Mouse (Mus musculus): Measurements from ENCODE around the gene E030018B13Rik. TPM values are rescaled to one million over a fixed set of nuclear protein-coding genes. Genes with fewer than 3 reads are reported as not detected.

E030018B13Rik gene
- total RNA-seq (2021), result not detected

- intact Hi-C loops (cut with DNase I), result no loop called here
- DNase-seq (ENCODE audit: extremely low spot score in 1 of 2, low spot score in 2 of 2), result no peak
Measured at GRCm38 (mm10) chr7:63916268-63916907, at the start of gene E030018B13Rik. Gene E030018B13Rik, plus strand, starts transcription at chr7:63916857.

- intact Hi-C loops (cut with DNase I), result no loop called here
- no peak for DNase-seq (ENCODE audit: extremely low spot score in 1 of 2, low spot score in 2 of 2)
Measured at GRCm38 (mm10) chr7:63868356-63868918, 48.2 kb upstream of the E030018B13Rik start.

- no peak for DNase-seq (ENCODE audit: extremely low spot score in 1 of 2, low spot score in 2 of 2)
- intact Hi-C loops (cut with DNase I), result no loop called here
Measured at GRCm38 (mm10) chr7:63871698-63872097, 45.0 kb upstream of the E030018B13Rik start.

GRCm38 (mm10) chr7:63873880-63874279 lies 42.8 kb upstream of the E030018B13Rik start:
- DNase-seq (ENCODE audit: extremely low spot score in 1 of 2, low spot score in 2 of 2), result no peak
- intact Hi-C loops (cut with DNase I), result no loop called here

GRCm38 (mm10) chr7:63875686-63876085 lies 41.0 kb upstream of the E030018B13Rik start:
- intact Hi-C loops (cut with DNase I), result no loop called here
- DNase-seq (ENCODE audit: extremely low spot score in 1 of 2, low spot score in 2 of 2), result no peak

- DNase-seq (ENCODE audit: extremely low spot score in 1 of 2, low spot score in 2 of 2), result no peak
- intact Hi-C loops (cut with DNase I), result no loop called here
Measured at GRCm38 (mm10) chr7:63876640-63877039, 40.0 kb upstream of the E030018B13Rik start.

- no peak for DNase-seq (ENCODE audit: extremely low spot score in 1 of 2, low spot score in 2 of 2)
- intact Hi-C loops (cut with DNase I), result no loop called here
Measured at GRCm38 (mm10) chr7:63877610-63878009, 39.0 kb upstream of the E030018B13Rik start.

- intact Hi-C loops (cut with DNase I), result no loop called here
- peak; percentile 53 to 56 for DNase-seq (ENCODE audit: extremely low spot score in 1 of 2, low spot score in 2 of 2)
Measured at GRCm38 (mm10) chr7:63879583-63879982, 37.1 kb upstream of the E030018B13Rik start.

GRCm38 (mm10) chr7:63882739-63883138 lies 33.9 kb upstream of the E030018B13Rik start:
- DNase-seq (ENCODE audit: extremely low spot score in 1 of 2, low spot score in 2 of 2), result no peak
- intact Hi-C loops (cut with DNase I), result no loop called here

- intact Hi-C loops (cut with DNase I), result no loop called here
- DNase-seq (ENCODE audit: extremely low spot score in 1 of 2, low spot score in 2 of 2), result no peak
Measured at GRCm38 (mm10) chr7:63885025-63885424, 31.6 kb upstream of the E030018B13Rik start.

GRCm38 (mm10) chr7:63887034-63887551 lies 29.6 kb upstream of the E030018B13Rik start:
- intact Hi-C loops (cut with DNase I), result no loop called here
- peak in 1 of 2 experiments; percentile 62 for DNase-seq (ENCODE audit: extremely low spot score in 1 of 2, low spot score in 2 of 2)

- intact Hi-C loops (cut with DNase I), result no loop called here
- DNase-seq (ENCODE audit: extremely low spot score in 1 of 2, low spot score in 2 of 2), result no peak
Measured at GRCm38 (mm10) chr7:63887602-63888123, 29.0 kb upstream of the E030018B13Rik start.

- DNase-seq (ENCODE audit: extremely low spot score in 1 of 2, low spot score in 2 of 2), result no peak
- intact Hi-C loops (cut with DNase I), result no loop called here
Measured at GRCm38 (mm10) chr7:63888674-63889073, 28.0 kb upstream of the E030018B13Rik start.

- DNase-seq (ENCODE audit: extremely low spot score in 1 of 2, low spot score in 2 of 2), result no peak
- intact Hi-C loops (cut with DNase I), result no loop called here
Measured at GRCm38 (mm10) chr7:63889116-63889975, 27.3 kb upstream of the E030018B13Rik start.

- DNase-seq (ENCODE audit: extremely low spot score in 1 of 2, low spot score in 2 of 2), result no peak
- intact Hi-C loops (cut with DNase I), result loop anchor here (10.0 kb wide), 1 partner anchor 137 kb away; no protein-coding TSS in a partner anchor
Measured at GRCm38 (mm10) chr7:63891488-63892075, 25.1 kb upstream of the E030018B13Rik start.

- no peak for DNase-seq (ENCODE audit: extremely low spot score in 1 of 2, low spot score in 2 of 2)
- intact Hi-C loops (cut with DNase I), result loop anchor here (10.0 kb wide), 1 partner anchor 138 kb away; no protein-coding TSS in a partner anchor
Measured at GRCm38 (mm10) chr7:63893201-63893600, 23.5 kb upstream of the E030018B13Rik start.

GRCm38 (mm10) chr7:63893729-63894128 lies 22.9 kb upstream of the E030018B13Rik start:
- intact Hi-C loops (cut with DNase I), result loop anchor here (10.0 kb wide), 1 partner anchor 139 kb away; no protein-coding TSS in a partner anchor
- DNase-seq (ENCODE audit: extremely low spot score in 1 of 2, low spot score in 2 of 2), result no peak

- intact Hi-C loops (cut with DNase I), result loop anchor here (5.0 to 10.0 kb wide), 2 partner anchors 43 to 140 kb away; partner anchors contain the start of gene Klf13
- no peak for DNase-seq (ENCODE audit: extremely low spot score in 1 of 2, low spot score in 2 of 2)
Measured at GRCm38 (mm10) chr7:63894662-63895061, 22.0 kb upstream of the E030018B13Rik start.

GRCm38 (mm10) chr7:63895223-63895622 lies 21.4 kb upstream of the E030018B13Rik start:
- DNase-seq (ENCODE audit: extremely low spot score in 1 of 2, low spot score in 2 of 2), result no peak
- intact Hi-C loops (cut with DNase I), result loop anchor here (5.0 to 10.0 kb wide), 2 partner anchors 42 to 140 kb away; partner anchors contain the start of gene Klf13

All from left cerebral cortex, postnatal 10 days (tissue).